Mouse (Mus musculus) embryo, embryonic 9.5 days (tissue): ENCODE results near the gene Prkcz.

Experiments used
- DNase-seq: peaks from one replicate; pipeline ENCODE4 v3.0.0-alpha.2; 2017; ENCODE audit errors: extremely low spot score

Gene Prkcz

GRCm38 (mm10) chr4:155245770-155246492 lies 115.2 kb downstream of the Prkcz start:
- no peak for DNase-seq

GRCm38 (mm10) chr4:155243233-155243632 lies 117.9 kb downstream of the Prkcz start:
- no peak for DNase-seq

DNA sequence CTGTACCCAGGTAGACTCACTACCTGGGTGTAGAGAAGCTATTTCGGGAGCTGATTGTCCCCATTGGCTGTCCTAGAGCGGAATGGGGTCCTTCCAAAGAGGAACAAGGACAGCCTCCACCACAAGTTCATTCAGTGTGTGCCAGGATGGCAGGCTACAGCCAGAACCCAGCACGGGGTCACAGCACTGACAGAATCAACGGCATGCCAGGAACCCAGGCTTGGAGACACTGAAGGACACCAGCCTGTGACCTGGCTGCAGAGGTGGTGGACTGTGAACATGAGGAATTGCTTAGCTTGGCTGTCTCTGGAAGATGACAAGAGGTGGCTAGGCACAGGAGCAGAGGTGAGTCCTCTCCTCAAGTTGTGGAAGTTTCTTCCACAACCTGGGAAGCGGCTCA lies 118.9 kb downstream of the Prkcz start:
- DNase-seq: no peak

GRCm38 (mm10) chr4:155241789-155242188 lies 119.4 kb downstream of the Prkcz start:
- no peak for DNase-seq

GRCm38 (mm10) chr4:155239494-155239893 lies 121.7 kb downstream of the Prkcz start:
- DNase-seq: no peak

DNA sequence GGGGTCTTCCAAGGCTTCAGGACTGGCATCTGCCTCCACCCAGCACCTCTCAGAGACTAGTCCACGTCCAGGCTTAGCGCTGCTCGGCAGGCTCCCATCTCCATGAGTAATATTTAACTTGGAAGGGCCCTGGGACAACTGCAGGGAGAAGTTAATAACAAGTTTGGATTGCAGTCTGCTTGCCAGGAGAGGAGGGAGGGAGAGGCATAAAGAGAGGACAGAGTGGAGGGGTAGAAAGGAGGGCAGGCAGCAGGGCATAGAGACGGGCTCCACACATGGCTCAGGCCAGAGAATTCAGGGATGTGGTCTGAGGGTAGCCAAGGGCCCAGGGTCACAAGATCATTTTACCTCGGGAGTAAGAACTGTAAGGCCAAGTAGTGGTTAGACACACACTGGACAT lies 122.9 kb downstream of the Prkcz start:
- no peak for DNase-seq

- no peak for DNase-seq
These were observed 124.3 kb downstream of the Prkcz start for GRCm38 (mm10) chr4:155236737-155237385.

- DNase-seq: peak; percentile 78
These were observed 125.6 kb downstream of the Prkcz start for GRCm38 (mm10) chr4:155235311-155236119.

DNA sequence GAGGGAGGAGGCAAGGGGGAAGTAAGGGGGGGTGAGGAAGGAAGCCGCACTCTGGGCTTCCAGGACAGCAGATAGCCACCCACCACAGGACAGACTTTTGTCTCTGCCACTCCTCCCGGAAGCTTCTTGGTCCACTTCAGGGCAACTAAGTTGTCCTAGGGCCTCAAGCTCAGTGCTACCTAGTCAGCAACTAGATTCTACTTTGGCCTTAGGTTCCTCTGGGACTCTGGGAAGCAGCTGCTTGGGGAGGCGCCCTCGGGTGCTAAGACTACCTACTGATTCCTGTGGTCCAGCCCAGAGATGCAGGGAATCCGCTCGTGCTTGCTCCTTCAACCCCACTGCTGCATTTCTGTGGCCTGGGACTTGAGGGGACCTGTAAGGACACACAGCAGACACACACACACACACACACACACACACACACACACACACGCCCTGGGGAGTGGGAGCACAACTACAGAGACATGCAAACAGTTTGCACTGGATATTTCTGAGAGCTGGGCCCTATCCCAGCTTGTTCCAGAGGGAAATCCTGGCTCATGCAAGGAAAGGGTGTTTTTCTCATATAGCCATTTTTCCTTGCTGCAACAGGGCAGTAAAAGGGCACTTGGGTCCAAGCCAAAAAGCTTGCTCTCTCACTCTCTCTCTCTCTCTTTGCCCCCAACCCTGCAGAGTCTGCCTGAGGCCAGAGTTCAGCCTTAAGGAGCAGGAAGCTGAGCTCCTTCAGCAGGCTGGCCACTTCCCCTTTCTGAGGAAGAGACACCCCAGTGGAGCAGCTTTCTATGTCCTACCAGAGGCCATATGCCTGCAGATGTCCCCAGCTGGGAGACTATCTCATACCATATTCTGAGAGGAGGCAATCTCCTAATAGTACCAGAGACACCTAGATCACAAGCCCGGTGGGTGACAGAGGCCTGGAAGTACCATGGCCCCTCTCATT lies 126.5 kb downstream of the Prkcz start:
- no peak for DNase-seq

DNA sequence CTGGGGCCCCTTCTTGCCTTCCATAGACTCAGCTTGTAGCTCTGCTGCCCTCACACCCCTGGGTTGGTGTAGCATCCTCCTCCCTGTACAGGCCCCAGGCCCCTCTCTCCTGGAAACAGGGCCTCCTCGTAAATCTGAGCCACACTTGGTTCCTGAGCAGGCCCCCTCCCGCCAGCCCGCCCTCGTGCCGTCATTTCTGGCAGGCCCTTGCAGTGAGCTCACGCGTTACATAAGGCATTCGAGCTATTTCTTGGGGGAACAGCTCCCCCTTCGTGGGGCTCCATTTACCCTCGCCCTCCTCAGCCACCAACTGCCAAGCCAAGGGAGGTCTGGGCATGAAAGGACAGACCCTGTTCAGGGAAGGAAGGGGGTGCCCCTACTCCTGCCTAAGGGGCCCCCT lies 127.3 kb downstream of the Prkcz start:
- DNase-seq: peak; percentile 47

DNA sequence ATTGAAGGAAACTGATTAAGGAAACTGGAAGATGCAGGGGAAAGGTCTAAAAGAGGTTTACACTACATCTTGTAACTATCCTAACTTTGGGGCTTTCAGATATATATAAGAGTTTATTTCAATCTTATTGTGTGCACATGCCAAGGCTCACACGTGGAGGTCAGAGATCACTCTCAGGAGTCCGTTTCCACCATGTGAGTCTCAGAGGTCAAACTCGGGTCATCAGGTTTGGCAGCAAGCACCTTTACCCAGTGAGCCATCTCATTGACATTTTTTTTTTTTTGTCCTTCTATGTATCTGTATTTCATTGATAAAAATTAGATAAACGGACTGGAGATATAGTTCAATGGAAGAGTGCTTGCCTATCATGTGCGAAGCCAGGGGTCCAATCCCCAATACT lies 132.7 kb downstream of the Prkcz start:
- no peak for DNase-seq

GRCm38 (mm10) chr4:155227986-155228385 lies 133.2 kb downstream of the Prkcz start:
- no peak for DNase-seq

DNA sequence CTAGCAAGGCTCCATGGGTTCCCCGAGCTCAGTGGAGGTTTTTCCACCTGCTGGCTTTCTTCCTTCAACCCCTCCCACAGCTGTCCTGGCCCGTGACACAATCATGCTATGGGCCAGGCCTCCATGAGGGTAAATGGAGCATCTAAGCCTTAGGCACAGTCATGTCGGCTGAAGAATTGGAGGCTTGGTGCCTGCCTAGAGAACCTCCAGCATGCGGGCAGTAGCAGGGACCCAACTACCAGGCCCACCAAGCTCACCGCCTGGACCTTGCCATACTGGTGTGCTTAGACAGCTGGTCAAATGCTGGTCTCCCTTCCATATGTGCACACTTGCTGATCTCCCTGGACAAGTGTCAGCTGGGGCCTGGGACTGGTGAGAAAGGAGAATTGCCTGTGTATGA lies 135.2 kb downstream of the Prkcz start:
- no peak for DNase-seq

DNA sequence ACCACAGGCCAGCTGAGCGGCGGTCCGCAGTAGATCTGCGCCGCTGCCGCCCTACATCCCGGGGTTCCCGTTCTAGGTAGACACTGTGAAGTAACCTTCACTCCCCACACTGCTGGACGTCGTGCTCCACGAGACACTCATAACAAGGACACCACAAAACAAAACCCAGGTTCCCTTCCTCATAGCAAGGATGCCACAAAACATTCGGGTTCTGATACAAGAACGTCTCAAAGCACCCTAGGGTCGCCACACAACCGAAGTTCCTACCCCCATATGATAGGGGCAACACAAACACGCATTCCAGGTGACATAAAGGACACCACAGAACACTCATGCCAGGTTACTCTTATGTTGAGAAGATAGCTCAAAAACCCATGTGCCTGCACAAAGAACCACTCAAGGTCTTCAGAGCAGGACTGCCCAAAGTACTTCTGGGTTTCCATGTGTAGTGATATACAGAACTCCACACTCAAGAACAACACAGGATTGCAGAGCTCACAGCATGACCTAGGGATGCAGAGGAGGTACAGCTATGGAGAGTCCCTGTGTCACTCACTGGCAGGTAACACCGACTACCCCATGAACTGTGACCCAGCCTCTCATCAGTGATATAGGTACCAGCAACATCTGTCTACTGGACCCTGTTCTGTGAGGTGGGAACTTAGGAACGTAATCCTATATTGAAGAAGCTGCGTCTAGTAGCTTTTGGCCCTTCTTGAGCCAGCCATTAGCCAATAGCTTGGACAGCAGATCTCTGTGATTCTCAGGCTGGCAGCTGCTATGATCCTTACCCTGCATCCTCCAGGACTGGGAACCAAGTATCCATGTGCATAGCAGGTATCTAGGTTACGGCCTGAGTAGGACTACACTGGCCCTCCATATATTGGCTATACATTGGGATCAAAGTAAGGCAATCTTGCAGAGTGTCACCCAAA lies 137.3 kb downstream of the Prkcz start:
- DNase-seq: no peak

DNA sequence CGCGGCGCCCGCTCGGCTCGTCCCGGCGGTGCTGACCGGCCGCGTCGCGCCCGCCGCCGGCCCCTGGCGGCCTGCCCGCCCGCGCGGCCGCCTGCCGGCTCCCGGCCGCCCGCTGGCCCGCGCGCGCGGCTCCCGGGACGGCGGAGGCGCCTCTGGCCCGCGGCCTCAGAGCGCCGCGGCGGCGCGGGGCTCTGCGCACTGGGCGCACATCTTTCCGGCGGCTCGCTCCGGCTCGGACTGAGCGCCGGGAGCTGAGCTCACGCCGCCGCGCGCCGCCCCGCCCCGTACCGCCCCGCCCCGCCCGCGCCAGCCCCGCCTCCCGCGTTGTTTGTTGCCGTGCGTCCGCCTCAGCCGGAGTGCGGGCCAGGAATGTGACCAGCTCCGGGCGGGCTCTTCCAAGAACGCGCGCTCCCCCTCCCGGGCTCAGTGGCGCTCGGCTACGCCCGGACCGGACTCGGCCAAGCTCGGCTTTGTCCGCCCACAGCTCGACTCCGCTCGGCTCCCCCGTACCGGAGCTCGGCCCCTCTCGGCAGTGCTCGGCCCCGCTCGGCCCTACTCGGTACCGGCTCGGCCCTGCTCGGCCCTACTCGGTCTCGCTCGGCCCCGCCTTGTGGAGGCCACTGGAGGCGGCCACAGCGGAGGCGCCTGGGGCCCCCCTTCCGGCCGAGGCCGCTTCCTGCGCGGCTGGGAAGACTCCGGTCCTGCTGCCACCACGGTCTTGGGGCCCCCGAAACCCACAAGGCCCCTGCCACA lies 138.1 kb downstream of the Prkcz start:
- DNase-seq: peak; percentile 100

- no peak for DNase-seq
These were observed 138.7 kb downstream of the Prkcz start, which contains the start of gene Ski for GRCm38 (mm10) chr4:155222552-155222840. Ski (minus strand) TSS chr4:155222592.

GRCm38 (mm10) chr4:155221599-155222551 lies 139.3 kb downstream of the Prkcz start:
- DNase-seq: peak; percentile 61

DNA sequence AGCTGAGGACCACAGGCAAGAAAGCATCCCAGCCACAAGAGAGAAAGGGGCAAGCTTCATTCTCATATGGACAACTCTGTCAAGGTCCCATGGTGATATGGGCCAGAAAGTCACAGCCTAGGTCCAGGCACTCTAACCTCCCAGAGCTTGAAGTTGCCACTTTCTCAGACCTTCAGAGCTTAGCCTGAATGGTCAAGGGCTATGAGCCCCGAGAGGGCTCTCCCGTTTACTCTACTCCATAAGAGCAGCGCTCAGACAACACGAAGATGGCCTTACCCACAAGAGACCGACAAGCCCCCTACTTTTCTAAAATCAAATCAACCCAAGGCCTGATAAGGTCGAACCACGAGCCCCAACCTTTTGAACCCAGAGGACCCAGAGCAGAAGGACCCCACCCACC lies 140.1 kb downstream of the Prkcz start:
- no peak for DNase-seq
